Mouse (Mus musculus) liver, embryonic 14.5 days (tissue): ENCODE data around the gene 9230104L09Rik.

Experiments used
- CTCF ChIP-seq: IDR thresholded peaks from 2 replicates; pipeline ENCODE4 v1.5.1; 2016; ENCODE audit warnings: antibody characterized with exemption, low read depth, control low read depth
- EP300 ChIP-seq: IDR thresholded peaks from 2 replicates; pipeline ENCODE4 v1.6.1; 2016; ENCODE audit warnings: antibody characterized with exemption, low read depth

DNA sequence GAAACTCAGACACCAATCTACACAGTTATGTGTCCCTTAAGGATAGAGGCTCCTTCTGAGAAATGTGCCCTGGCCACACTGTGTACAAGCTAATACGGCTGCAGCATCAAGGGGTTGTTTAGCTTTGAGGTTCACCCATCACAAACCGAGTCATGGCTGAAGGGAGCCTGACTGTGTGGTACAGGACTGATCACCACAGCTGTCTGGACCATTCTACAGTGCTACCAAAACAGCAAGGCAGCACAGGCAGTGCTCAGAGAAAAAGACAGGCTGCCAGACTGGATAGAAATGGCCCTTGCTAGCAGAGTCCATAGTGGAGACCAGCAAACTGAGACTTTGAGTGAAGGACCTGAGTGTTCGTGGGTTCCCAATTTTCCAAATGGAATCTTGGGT is 9.4 kb upstream of the 9230104L09Rik start:
- TF ChIP-seq CTCF, result no peak
- no peak for TF ChIP-seq EP300
